Mouse (Mus musculus) 3134 (cell line): Measurements from ENCODE around the gene Aoc2.
"Not testable (repeated sequence)": the region's sequence is repeated elsewhere in the genome, so short reads cannot be mapped to it uniquely, and the experiment has no call there.

ENCODE experiments used
- DNase-seq: peaks from one replicate; pipeline ENCODE4 v3.0.0-alpha.2; 2011; ENCODE audit warnings: low spot score; ENCODE audit not compliant: insufficient read length; ENCODE audit errors: extremely low read depth

The Aoc2 gene

GRCm38 (mm10) chr11:101315082-101315650 lies 9.7 kb upstream of the Aoc2 start:
- no peak for DNase-seq

GRCm38 (mm10) chr11:101315665-101316500 lies 9.0 kb upstream of the Aoc2 start, which contains the start of gene Psme3:
Gene Psme3, plus strand, starts transcription at chr11:101316213.
- peak; percentile 95 for DNase-seq

DNA sequence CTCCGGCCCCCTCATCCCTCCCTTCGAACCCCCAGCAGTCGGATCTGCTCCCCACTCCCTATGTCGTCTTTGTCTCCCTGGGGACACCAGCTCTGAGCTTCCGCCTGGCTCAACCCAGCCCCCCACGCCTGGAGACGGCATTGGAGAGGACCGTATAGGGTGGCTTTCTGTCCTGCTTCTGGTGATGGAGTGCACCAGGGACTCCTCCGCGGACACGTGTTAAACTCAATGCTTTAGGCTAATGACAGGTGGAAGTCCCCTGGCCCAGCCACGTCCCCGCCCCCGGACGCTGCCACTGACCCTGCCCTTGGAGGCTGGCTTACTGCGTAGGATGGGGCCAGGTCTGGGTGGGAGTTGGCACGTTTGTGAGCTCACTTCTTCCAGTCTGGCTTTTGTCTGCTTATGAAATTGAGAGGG lies 8.4 kb upstream of the Aoc2 start:
- no peak for DNase-seq

GRCm38 (mm10) chr11:101323609-101324008 lies 1.3 kb upstream of the Aoc2 start:
- no peak for DNase-seq

DNA sequence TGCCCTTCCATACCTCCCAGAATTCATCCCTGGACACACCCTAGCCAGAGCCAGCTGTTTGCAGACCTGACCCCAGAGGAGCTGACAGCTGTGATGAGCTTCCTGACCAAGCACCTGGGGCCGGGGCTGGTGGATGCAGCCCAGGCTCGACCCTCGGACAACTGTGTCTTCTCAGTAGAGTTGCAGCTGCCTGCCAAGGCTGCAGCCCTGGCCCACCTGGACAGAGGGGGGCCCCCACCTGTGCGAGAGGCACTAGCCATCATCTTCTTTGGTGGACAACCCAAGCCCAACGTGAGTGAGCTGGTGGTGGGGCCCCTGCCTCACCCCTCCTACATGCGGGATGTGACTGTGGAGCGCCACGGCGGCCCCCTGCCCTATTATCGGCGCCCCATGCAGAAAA lies 338 bp downstream of the Aoc2 start:
- DNase-seq, result not testable (repeated sequence)

- no peak for DNase-seq
These were observed 1.3 kb downstream of the Aoc2 start for GRCm38 (mm10) chr11:101326147-101326546.

- DNase-seq, result no peak
These were observed 2.4 kb downstream of the Aoc2 start for GRCm38 (mm10) chr11:101327311-101327710.

DNA sequence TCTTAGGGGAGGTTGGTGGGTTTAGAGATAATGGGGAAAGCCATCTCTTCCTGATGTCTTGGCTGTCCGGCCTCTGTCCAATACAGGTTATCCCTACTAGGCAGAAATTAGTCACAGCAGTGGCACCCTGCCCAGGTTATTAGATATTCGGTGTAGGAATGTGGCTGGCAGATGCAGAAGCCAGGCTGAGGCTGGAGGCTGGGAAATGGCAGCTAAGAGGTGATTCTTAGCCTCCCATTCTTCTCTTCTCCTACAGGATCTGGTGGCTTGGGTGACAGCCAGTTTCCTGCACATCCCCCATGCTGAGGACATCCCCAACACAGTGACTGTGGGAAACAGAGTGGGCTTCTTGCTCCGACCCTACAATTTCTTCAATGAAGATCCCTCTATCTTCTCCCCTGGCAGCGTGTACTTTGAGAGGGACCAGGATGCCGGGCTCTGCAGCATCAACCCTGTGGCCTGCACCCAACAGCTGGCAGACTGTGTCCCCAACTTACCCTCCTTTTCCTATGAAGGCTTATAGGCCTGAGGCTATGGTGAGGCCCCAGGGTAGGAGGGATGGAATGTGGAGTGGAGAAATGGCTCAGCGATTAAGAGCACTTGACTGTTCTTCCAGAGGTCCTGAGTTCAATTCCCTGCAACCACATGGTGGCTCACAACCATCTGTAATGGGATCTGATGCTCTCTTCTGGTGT lies 4.2 kb downstream of the Aoc2 start:
- DNase-seq, result peak; percentile 64

DNA sequence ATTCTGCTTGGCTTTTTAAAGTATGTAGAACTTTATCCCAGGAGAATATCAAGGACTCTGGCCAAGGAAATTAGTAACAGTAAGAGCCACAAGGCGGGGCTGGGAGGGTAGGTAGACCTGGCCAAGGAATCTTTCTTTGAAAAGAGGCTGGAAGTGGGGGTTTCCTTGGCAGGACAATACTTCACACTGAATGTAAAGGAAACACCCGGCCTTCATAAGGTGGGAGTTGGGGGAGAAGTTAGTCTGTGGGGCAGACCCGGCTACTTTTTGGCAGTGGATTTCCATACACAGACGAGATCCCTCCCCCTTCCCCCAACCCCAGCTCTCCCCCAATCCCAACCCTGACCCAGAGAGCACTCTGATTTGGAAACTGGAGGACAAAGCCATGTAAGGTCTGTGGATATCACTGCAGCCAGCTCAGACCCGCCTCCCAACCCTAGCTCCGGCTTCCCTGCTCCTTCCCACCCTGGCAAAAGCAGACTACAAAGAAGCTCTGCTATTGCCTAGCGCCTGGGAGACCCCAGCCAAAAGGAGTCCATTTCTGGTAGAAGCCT lies 5.6 kb downstream of the Aoc2 start, which contains the start of gene Aoc3:
Aoc3 (plus strand) TSS at position 235 of the 554 bp plus-strand sequence.
- DNase-seq, result no peak

DNA sequence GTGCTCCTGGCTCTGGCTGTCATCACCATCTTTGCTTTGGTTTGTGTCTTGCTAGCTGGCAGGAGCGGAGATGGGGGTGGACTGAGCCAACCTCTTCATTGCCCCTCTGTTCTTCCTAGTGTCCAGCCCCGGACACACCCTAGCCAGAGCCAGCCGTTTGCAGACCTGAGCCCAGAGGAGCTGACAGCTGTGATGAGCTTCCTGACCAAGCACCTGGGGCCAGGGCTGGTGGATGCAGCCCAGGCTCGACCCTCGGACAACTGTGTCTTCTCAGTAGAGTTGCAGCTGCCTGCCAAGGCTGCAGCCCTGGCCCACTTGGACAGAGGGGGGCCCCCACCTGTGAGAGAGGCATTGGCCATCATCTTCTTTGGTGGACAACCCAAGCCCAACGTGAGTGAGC lies 6.1 kb downstream of the Aoc2 start:
- not testable (repeated sequence) for DNase-seq

DNA sequence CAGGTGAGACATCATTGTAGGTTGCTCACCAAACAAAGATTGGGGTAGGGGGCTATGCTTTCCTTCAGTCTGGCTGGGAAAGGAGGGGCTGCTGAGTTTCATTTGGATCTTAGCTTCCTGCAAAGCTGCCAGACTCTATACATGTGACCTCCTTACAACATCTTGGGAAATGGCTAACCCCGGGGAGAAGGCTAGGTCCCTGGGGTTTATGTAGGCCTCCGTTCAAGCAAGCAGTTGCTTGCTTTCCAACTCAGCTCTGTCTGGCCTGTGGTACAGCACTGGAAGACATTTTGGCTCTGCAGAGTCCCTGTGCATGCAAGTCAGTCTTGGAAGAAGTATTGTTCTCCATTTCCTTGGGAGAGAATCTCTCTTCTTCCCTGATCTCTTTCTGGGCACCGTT lies 7.7 kb downstream of the Aoc2 start:
- no peak for DNase-seq

DNA sequence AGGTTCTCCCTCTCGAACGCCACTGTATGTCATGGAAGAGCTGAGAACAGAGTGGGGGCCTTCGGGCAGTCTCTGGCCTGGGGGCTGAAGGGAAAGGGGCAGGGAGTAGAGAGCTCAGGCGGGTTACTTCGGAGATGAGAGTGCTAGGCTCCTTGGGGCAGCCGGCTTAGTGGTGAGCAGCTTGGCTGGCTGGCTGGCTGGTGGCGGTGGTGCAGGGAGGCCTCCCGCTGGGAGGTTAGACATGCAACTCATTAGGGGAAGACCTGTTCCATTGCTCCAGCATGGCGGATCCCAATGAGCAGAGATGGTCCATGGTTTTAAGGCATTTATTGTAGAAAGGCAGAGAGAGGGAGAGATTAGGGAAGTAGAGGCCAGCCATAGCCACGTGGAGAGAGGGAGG lies 9.2 kb downstream of the Aoc2 start:
- no peak for DNase-seq

GRCm38 (mm10) chr11:101334516-101334915 lies 9.7 kb downstream of the Aoc2 start:
- no peak for DNase-seq

DNA sequence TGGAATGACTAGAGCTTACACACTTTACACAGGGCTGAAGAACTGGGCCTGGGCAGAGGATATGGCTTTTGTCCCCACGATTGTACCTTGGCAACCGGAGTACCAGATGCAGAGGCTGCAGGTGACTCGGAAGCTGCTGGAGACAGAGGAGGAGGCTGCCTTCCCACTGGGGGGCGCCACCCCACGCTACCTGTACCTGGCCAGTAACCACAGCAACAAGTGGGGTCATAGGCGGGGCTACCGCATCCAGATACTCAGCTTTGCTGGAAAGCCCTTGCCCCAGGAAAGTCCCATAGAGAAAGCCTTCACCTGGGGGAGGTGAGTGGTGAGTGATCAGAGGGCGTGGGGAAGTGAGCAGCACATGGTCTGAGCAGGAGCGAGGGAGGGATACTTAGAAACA lies 10.8 kb downstream of the Aoc2 start:
- no peak for DNase-seq

DNA sequence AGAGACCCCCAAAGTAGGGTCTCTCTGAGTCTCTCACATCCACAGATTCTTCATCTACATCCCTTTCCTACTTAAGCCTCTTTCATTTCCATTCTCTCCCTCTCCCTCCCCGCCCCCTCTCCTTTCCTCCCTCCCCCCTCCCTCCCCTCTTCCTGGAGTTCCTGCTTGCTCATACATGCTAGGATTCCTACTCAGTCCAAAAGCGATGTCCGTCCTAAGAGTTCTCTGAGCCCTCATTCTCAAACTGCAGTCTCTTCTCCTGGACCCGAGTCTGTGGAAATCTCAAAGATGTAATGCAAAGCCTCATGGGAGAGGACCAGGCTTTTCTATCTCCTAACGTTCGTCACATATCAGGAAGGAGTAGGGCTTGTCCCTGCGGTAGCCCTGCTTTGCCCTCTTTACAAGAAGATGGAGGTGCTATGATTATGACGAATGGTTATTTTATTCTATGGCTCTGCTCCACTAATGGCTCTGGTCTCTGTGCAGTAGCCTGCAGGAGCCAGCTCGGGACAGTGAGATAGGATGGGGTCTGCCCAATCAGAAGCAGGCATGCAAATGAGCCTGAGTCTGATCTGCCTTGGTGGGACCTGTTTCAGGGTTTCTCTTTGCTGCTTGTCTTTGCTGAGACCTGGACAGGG lies 13.4 kb downstream of the Aoc2 start:
- DNase-seq, result peak; percentile 36

- no peak for DNase-seq
These were observed 22.4 kb downstream of the Aoc2 start for GRCm38 (mm10) chr11:101347083-101347775.

DNA sequence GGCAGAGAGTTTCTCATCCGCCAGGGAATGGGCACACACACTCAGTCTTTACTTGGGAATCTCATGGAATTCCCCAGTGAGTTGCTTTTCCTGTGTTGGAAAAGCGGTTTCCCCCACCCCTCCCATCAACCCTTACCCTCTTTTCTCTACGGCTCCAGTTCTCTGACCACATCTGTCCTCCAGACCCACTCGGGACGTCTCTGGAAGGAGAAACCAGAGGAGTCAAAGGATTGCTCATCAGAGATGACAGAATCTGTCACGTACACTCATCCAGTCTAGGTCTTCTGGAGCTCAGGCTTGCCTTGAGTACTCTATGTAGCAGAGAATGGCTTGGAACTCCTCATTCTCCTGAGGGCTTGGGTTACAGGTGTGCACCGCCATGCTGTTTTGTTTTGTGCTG lies 23.9 kb downstream of the Aoc2 start:
- no peak for DNase-seq

- DNase-seq, result no peak
These were observed 24.4 kb downstream of the Aoc2 start for GRCm38 (mm10) chr11:101349216-101349615.

DNA sequence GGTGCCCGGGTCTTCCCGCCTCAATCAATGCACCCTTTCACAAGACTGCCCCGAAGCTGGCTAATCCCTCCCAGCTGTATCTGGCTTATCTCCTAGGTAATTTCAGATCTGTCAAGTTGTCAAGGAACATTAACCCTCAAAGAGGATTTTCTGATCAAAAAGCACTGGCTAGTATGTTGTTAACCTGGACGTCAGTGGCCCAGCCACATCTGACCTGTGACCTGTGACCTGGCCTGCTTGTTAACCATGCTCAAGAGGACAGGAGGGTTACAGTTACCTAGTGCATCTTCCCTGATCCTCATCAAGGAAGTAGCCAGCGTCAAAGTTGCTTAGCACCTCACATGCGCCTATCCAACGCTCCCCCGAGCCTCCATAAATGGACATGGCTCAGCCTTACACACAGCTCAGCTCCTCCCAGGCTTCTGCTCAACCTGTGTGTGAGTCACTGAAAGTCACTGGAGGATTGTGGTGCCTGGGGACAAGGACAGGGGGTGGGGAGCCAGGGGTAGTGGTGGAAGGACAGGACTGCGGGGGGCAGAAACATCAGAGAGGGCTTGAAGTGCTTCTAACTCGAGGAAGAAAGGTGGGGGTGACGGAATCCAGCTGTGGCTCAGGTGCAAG lies 26.3 kb downstream of the Aoc2 start:
- no peak for DNase-seq

DNA sequence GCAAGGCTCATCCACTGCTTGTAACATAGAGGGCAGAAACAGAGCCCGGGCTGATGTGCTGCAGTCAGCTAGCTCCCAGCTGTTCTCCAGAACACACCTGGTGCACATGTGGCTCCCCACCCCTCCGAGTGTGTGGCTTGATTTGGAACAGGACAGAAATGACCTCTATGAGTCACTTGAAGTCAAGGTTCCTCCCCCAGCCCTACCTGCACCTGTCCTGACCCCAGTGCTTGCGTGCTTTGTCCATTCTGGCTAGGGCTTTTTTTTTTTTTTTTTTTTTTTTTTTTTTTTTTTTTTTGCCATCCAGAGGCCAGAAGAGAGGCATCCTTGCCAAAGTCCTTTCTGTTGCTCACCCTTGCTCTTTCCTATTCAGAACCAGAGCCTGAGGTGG lies 26.9 kb downstream of the Aoc2 start:
- no peak for DNase-seq
